Mouse (Mus musculus): ENCODE results near the gene Ralgps2.

DNA sequence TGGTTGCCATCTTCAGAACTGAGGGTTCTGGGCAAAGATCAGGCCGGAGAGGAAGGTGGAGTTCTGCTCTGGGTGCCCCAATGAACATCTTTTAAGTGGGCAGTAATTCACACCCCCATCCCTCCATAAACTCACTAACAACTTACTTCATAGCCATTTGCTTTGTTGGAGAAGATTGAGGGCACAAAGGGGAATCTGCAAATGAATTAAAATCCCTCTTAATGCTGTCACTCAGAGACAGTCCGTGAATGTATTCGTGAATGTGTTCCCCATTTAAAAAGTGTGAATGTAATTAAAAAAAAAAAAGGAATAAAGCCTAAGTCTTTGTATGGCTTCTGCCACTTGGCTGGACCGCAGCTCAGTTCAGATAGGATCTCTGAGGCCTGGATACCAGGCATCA is 159.8 kb downstream of the Ralgps2 start:
- no peak for TF ChIP-seq CTCF (conservative IDR thresholded peaks at IDR 0.05; ENCODE audit: insufficient read depth, insufficient read length, low read depth, low read length)
- no peak for TF ChIP-seq POLR2A (IDR thresholded peaks at IDR 0.05; ENCODE audit: low read depth, low read length)
